Mouse (Mus musculus) small intestine, adult 2 months (tissue): ENCODE results near the gene Lmbr1l.

ENCODE experiments used
- CTCF ChIP-seq: fragments of 200-500 bp; IDR thresholded peaks from 2 replicates; pipeline ENCODE4 v1.5.1; 2012; ENCODE audit warnings: low read depth, mild to moderate bottlenecking, control low read depth, inconsistent platforms, low read length, moderate library complexity, mixed read lengths; ENCODE audit not compliant: insufficient replicate concordance, insufficient read length; ENCODE audit errors: extremely low read depth
- POLR2A ChIP-seq: fragments of 200-500 bp; IDR thresholded peaks from 2 replicates; pipeline ENCODE4 v1.6.1; 2012; ENCODE audit warnings: low read depth, mild to moderate bottlenecking, control low read depth, inconsistent platforms, low read length, moderate library complexity

DNA sequence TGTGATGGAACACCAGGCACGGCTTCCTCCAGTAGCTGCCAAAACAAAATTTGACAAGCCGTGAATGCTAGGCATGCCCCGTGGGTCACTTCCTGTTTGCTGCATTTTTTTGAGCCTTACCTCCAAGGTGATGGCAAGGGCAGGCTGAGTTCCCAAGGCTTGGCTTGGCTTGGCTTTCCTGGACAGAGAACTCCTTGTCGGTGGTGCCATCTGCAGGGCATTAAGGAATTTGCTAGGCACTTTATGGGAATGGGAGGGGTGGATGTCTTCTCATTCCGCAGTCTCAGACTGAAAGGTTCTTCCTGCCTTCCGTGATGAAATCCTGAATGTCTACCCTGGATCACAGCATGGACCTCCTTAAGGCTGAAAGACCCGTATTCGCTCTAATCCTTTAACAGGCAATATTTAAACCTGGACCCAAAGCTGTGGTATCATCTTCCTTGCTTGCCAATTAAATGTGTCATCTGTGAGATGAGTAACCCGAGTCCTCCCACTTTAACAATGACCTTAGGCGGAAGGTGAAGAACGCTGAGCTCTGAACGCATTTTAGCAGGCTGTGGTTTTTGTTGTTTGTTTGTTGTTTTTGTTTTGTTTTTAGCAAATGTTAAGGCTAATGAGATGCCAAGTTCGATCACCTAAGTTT, 10.7 kb upstream of the Lmbr1l start:
- TF ChIP-seq POLR2A (no peak), CTCF (peak; percentile 76; the same call in 1 of the 2 replicates)
